Mouse (Mus musculus) skeletal muscle tissue, postnatal 0 days (tissue): ENCODE data around the gene Gm7735. TPM values are rescaled to one million over a fixed set of nuclear protein-coding genes. Genes with fewer than 3 reads are reported as not detected.

ENCODE experiments used
- polyA plus RNA-seq: library from polyadenylated mRNA; unstranded; fragments of >200 nt; fragmentation: Nextera tagmentation; extraction: Ambion mirVana; gene quantifications from 2 replicates; pipeline ENCODE4 v1.2.1, GENCODE M21; 2015

Gm7735 gene
- not detected in 2 replicates for polyA plus RNA-seq

DNA sequence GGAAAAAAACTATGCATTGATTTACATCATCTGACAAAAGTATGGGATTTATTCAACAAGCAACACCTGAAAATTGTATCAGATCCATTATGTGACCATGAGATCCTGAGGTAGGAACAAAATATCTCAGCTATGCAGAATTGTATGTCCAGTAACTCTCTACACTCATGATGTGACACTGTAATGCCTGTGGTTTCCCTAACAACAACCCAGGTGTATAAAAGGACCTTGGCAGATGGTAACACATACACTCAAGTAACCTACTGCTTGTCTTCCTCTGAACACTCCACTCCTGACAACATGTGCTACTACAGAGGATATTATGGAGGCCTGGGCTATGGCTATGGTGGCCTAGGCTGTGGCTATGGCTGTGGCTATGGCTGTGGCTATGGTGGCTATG, at the start of gene Gm7735:
Gm7735 (plus strand) TSS at position 301 of the 400 bp plus-strand sequence.

DNA sequence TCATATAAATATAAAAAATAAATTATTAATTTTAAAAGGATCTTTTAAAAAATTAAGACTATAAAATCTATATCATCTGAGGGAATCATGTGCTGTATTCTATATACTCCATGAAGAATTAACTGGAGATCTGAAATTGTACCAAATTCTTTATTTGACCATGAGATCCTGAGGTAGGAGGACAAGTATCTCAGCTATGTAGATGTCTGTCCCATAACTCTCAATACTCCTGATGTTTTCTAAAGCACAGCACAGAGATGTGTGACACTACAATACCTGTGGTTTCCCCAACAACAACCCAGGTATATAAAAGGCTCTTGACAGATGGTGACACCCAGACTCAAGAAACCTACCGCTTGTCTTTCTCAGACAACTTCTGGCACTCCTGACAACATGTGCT, 28.7 kb upstream of the Gm7735 start, which contains the start of gene Gm6358:
Gm6358 (plus strand) TSS at position 301 of the 400 bp plus-strand sequence.

DNA sequence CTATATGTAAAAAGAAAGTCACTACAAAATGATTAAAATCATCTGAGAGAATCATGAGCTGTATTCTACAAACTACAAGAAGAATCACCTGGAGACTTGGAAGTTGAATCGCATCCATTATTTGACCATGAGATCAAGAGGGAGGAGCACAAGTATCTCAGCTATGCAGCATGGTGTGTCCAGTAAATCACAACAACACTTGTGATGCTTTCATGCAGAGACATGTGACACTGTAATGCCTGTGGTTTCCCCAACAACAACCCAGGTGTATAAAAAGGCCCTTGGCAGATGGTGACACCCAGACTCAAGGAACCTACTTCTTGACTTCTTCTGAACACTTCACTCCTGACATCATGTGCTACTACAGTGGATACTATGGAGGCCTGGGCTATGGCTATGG, 18.5 kb upstream of the Gm7735 start, which contains the start of gene Gm10061:
Gm10061 (plus strand) TSS at position 301 of the 400 bp plus-strand sequence.

GRCm38 (mm10) chr16:89157652-89158051, 11.6 kb upstream of the Gm7735 start, which contains the start of gene Gm9789:
Gm9789 (plus strand) TSS chr16:89157952.

DNA sequence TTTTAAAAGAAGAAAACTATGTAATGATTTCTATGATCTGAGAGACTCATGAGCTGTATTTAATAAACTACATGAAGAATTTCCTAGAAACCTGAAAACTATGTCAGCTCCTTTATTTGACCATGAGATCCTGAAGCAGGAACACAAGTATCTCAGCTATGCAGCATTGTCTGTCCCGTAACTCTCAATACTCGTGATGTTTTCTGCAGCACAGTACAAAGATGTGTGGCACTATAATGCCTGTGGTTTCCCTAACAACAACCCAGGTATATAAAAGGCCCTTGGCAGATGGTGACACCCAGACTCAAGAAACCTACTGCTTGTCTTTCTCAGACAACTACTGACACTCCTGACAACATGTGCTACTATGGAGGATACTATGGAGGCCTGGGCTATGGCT, 5.1 kb downstream of the Gm7735 start, which contains the start of gene 1110057P08Rik:
1110057P08Rik (plus strand) TSS at position 301 of the 400 bp plus-strand sequence.

DNA sequence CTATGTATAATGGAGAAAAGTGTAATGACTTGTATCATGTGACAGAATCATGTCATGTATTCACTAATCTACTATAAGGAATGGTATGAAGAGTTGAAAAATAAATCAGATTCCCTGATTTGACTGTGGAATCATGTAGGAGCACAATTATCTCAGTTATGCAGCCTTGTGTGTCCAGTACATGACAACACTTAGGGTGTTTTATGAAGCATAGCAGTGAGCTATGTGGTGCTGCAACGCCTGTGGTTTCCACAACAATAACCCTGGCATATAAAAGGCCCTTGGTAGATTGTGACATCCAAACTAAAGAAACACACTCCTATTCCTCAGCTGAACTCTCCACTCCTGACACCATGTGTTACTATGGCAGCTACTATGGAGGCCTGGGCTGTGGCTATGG, 36.3 kb downstream of the Gm7735 start, which contains the start of gene Krtap20-2:
Krtap20-2 (plus strand) TSS at position 301 of the 400 bp plus-strand sequence.

Other genes starting within 250 kb of the Gm7735 start
- not detected in 2 replicates for gene Krtap19-9b, start 237.2 kb upstream of the Gm7735 start, polyA plus RNA-seq
- not detected in 2 replicates for gene Krtap16-3, start 206.6 kb upstream of the Gm7735 start, polyA plus RNA-seq
- gene Krtap22-2, start 158.7 kb upstream of the Gm7735 start, polyA plus RNA-seq, result not detected in 2 replicates
- gene Gm10229, start 154.2 kb upstream of the Gm7735 start, polyA plus RNA-seq, result not detected in 2 replicates
- not detected in 2 replicates for gene Krtap6-1, start 137.8 kb upstream of the Gm7735 start, polyA plus RNA-seq
- not detected in 2 replicates for gene Gm10228, start 128.0 kb upstream of the Gm7735 start, polyA plus RNA-seq
- not detected in 2 replicates for gene Krtap6-5, start 121.6 kb upstream of the Gm7735 start, polyA plus RNA-seq
- not detected in 2 replicates for gene 1110025L11Rik, start 105.5 kb upstream of the Gm7735 start, polyA plus RNA-seq
- not detected in 2 replicates for gene Krtap6-3, start 85.5 kb upstream of the Gm7735 start, polyA plus RNA-seq
- gene Gm6358, start 28.6 kb upstream of the Gm7735 start, polyA plus RNA-seq, result not detected in 2 replicates
- not detected in 2 replicates for gene Gm10061, start 18.4 kb upstream of the Gm7735 start, polyA plus RNA-seq
- not detected in 2 replicates for gene Gm9789, start 11.5 kb upstream of the Gm7735 start, polyA plus RNA-seq
- not detected in 2 replicates for gene 1110057P08Rik, start 5.2 kb downstream of the Gm7735 start, polyA plus RNA-seq
- gene Krtap20-2, start 36.4 kb downstream of the Gm7735 start, polyA plus RNA-seq, result not detected in 2 replicates
- not detected in 2 replicates for gene Krtap21-1, start 234.4 kb downstream of the Gm7735 start, polyA plus RNA-seq